Mouse (Mus musculus): Measurements from ENCODE around the gene Olfr221.

Olfr221 gene

DNA sequence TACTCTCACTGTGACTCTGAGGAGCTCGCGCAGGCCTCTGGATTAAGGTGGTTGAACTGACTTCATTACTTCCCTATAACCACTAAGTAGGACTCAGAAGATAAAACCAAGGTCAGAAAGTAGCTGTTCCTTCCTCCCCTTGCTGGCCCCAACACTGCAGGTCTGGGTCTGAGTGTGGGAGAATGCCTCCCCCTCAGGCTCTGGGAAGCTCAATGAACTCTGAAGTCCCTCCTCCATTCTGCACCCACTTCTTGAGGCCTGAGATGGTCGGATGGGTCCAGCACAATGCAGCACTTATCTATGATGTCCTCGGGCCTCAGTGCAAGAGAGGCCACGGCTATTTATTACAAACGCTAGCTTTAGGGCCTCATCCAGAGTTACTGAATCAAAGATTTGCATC lies 36.6 kb downstream of the Olfr221 start:
- no peak for DNase-seq (ENCODE audit: low read depth, low spot score)

DNA sequence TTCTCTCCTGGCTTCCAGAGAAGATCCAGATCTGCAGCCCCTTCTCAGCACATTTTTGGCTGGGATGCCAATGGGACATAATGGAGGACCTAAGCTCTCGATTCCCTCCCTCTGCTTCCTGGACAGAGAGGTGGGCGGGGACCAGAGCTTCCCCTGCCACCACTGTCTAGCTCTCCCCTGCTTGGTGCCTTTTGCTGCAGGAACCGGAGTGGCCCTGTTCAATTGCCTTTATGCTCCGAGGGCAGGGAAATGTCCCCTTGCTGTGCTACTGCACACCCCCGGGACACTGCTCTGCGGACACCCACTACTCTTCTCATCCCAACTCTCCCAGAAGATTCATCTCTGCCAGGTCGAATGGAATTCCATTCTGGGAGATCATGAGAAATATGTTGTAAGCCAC lies 37.1 kb downstream of the Olfr221 start:
- no peak for DNase-seq (ENCODE audit: low read depth, low spot score)

DNA sequence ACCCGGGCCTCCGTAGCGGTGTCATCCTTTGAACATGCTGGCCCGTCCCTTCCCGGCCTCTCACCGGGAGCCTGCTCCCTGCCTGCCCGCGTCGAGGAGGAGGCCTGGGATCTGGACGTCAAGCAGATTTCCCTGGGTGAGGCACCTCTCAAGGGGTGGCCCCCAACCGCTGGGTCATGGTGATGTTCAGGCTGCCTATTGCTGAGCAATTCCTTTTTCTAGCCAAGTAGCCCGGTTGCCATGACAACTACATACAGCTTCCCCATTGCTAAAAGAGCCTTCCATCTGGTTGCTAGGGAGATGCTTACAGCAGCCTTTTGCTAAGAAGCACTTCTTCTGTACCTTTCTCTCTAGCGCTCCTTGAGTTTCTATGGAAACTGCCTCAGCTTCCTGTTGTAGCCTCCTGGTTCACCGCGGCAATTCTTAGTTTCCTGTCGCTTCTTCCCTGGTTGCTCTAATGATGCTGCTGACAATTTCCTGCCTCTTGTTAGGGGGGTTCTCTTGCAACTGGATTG lies 38.2 kb downstream of the Olfr221 start:
- DNase-seq (ENCODE audit: low read depth, low spot score): no peak

DNA sequence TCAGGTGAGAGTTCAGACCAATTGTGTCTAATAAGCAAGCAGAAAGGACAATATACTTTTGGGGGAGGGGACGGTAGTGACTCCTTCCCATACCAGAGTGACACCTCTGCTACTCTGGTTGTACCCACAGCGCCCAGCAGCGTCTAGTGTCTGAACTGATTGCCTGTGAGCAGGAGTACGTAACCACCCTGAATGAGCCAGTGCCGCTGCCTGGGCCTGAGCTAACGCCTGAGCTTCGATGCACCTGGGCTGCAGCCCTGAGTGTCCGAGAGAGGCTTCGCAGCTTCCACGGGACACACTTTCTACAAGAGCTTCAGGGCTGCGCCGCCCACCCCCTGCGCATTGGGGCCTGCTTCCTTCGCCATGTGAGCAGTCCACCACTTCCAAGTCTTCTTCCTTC lies 44.8 kb downstream of the Olfr221 start:
- DNase-seq (ENCODE audit: low read depth, low spot score): no peak

DNA sequence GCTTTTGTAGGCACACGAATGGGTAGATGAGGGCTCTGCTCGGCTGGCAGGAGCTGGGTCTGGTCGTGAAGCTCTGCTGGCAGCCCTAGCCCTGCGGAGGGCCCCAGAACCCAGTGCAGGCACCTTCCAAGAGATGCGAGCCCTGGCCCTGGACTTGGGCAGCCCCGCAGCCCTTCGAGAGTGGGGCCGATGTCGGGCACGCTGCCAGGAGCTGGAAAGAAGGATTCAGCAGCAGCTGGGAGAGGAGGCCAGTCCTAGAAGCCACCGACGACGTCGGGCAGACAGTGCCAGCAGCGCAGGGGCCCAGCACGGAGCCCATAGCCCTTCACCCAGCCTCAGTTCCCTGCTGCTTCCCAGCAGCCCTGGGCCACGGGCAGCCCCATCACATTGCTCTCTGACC lies 45.4 kb downstream of the Olfr221 start:
- DNase-seq (ENCODE audit: low read depth, low spot score): no peak

DNA sequence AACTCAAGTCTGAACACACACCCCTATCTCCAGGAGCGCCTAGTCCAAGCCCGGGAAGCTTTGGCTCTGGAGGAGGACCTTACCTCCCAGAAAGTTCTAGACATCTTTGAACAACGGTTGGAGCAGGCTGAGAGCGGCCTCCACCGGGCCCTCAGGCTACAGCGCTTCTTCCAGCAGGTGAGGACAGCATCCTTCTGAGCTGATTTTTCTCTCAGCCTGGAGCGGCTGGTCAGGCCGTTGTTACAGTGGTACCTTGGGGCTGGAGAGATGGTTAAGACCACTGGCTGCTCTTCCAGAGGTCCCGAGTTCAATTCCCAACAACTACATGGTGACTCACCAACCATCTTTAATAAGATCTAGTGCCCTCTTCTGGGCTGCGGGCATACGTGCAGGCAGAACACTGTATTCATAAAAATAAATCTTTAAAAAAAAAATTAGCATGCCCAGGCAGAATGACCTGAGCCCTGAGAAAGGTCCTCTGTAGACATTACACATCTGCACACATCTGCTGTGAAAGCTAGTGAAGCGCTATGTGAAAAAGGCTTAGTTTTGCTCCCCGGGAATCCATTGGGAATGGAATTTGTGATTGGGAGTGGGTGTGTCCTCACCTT lies 45.9 kb downstream of the Olfr221 start:
- DNase-seq (ENCODE audit: low read depth, low spot score): no peak

DNA sequence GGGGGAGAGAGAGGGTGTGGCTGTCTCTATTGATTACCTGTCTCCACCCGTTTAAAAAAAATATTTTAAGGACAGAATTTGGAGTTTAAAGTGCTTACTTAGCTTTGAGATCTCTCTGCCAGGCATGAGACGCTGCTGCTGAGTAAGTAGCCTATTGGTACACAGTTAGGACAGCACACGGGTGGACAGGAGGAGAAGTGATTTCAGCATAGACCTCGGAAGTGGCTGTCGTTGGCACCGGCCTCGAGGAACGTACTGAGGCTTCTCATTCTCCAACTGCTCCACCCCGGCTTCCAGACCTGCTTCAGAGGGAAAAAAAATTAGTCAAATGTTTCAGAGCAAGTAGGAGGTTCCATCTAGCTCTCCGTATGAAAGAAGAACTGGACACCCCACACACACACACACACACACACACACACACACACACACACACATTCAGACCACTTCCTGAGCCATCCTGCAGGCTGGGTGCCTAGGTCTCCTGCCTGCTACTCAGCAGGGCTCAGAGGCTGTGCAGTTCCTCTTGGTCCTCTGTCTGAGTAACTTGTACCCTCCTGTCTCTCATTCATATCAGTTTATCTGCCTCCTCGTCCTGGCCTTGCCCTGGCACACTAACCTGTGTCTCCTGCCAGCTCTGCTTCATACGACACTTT lies 46.9 kb downstream of the Olfr221 start:
- no peak for DNase-seq (ENCODE audit: low read depth, low spot score)

DNA sequence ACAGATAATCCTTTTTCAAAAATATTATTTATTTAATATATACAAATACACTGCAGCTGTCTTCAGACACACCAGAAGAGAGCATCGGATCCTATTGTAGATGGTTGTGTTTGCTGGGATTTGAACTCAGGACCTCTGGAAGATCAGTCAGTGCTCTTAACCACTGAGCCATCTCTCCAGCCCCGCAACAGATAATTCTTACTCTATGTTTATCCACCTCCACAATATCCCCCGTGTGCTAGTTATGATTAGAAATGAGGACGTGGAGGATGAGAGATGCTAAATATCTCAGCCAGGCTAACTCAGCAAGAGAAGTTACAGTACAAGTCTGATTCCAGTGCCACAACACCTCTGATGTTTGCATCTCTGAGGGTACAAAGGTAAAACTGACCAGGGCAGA lies 47.8 kb downstream of the Olfr221 start:
- no peak for DNase-seq (ENCODE audit: low read depth, low spot score)

DNA sequence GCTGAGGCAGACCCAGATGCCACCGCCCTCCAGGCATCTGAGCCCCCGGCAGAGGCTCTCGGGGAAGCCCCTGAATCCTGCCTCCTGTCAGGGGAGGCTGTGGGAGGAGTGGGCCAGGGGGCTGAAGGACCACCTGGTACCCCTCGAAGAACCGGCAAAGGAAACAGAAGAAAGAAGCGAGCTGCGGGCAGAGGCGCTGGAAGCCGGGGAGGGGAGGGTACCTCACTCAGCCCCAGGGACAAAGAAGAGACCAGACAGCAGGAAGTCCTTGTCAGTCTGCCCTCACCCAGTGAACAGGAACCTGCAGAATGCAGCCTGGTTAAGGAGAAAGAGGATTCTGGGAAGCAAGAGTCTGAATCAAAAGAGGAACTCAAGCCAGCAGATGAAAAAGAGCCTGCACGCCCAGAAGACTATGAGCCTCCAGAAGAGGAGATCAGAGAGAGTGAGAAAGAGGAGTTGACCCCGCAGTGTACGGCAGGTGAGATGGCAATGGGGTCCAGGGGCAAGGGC lies 52.7 kb downstream of the Olfr221 start:
- no peak for DNase-seq (ENCODE audit: low read depth, low spot score)

DNA sequence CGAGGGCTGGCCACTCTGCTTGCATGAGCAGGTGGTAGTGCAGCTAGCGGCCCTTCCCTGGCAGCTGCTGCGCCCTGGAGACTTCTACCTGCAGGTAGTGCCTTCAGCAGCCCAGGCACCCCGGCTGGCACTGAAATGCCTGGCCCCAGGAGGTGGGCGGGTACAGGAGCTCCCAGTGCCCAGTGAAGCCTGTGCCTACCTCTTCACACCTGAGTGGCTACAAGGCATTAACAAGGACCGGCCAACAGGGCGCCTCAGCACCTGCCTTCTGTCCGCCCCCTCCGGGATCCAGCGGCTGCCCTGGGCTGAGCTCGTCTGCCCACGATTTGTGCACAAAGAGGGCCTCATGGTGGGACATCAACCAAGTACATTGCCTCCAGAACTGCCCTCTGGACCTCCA lies 53.5 kb downstream of the Olfr221 start:
- DNase-seq (ENCODE audit: low read depth, low spot score): no peak

DNA sequence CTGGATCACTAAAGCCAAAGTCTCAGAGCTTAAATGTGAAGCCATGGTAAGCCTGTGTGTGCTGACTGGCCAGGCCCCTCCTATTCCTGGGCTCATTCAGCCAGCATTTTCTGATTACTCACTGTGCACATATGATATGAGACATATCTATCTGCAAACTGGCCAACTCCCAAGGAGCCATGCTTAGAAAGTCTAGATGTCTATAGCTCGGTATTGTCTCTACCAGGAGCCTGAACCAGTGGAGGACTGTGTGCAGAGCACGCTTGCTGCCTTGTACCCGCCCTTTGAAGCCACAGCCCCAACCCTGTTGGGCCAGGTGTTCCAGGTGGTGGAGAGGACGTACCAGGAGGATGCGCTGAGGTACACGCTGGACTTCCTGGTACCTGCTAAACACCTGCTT lies 55.1 kb downstream of the Olfr221 start:
- no peak for DNase-seq (ENCODE audit: low read depth, low spot score)

DNA sequence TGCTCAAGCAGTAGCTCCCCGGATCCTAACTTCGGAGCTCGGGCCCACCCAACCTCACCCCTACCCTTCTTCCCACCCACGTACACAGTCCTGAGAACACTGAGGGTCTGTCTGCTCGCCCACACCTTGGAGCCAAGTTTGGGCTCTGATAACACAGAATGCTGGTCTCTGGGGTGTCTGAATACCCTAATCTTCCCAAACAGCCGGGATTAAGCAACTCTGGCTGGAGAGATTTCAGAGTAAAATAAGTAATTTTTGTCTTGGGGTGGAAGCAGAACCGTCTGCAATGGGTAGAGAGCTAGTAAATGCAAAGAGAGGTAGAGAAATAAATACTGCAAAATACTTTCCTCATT lies 56.1 kb downstream of the Olfr221 start:
- DNase-seq (ENCODE audit: low read depth, low spot score): no peak

DNA sequence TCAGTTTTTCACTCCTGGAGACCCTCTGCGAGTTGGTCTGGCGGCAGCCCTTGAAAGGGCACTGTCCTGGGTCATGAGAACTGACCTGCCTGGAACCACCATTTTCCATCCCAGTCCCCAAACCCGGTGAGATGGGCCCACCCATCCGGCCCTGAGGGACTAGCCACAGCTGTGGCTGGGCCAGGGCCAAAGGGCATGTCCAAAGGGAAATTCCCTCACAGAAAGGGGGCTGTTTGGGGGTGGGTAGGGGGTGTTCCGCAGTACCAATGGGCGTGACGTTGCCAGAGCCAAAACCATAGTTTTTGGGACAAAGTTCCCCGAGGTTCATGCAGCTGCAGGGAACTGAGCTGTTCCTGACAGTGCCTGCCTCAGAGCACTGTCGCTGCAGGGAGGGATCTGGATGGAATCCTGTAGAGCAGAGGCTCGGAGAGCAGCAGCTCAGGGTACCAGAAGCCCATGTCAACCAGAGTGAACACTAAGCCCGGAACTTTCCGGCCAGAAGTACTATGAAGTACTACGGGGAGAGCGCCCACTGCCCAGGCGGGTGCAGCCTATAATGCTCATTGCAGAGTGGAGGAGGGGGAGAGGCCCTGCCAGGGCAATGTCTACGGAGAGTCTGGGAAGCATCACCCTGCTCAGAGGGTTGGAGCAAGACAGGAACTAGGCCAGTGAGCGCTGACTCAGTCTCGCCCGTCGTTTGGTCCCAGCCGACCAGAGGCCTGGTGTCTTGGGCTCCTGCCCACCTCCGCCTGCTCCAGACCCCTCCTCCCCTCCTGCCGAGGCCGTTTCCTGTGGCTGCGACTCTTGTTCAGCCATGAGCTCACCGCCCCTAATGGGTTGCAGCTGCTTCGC lies 56.7 kb downstream of the Olfr221 start:
- no peak for DNase-seq (ENCODE audit: low read depth, low spot score)

DNA sequence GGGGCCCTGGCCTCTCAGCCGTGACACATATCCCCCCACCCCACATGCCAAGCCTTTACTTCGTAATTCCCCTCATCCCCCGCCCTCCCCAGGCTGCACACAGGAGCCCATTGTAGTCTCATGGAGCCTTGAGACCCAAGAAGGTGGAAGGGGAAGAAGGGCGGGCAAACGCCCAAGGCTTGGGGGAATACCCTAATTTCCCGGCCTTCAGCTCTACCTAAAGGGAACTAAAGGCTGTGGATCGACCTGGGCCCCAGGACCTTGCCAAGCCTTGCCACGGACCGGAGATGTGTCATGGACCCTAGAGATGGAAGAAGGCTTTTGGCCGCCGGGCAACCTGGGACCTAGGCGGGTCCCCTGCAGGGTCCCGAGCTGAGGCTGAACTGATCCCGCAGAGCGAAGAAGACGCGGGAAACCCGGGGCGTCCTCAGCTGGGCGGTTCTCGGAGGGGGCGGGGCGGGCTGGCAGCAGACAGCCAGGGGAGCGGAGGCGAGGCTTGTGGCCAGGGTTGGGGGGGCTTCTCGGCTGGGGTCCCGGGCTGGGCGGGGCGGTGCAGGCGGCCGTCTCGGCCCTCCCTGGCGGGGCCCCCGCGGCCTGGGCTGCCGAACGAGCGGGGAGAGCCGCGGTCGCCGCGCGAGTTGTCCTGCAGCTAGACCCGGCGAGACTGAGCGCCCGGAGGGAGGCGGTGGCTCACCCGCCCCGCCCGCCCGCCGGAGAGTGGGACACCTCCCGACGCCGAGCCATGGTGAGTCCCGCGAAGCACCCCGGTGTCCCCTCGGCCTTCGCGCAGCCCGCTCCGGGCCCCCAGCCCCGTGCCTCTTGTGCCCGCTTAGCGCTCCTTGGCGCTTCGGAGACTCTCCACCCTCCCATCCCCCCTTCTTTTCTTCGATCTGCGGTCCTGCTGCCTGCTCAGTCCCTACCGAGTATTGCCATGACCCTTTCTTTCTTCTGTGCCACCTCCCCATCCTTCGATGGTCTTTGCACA lies 57.7 kb downstream of the Olfr221 start, which contains the start of gene Arhgef40:
Arhgef40 (plus strand) TSS at position 473 of the 985 bp plus-strand sequence.
- no peak for DNase-seq (ENCODE audit: low read depth, low spot score)
